Mouse (Mus musculus) kidney, adult 2 months (tissue): ENCODE data around the gene Mdh1b. TPM values are rescaled to one million over a fixed set of nuclear protein-coding genes. Genes with fewer than 3 reads are reported as not detected.

Experiments used
- DNase-seq: peaks from one replicate; pipeline ENCODE4 v3.0.0; 2021
- H3K27ac ChIP-seq: fragments of 200-500 bp; 2 replicates; pipeline ENCODE4 v1.5.1; 2012; ENCODE audit warnings: low read depth, low read length, control low read depth, inconsistent platforms; ENCODE audit not compliant: insufficient read depth
- H3K27me3 ChIP-seq: fragments of 200-500 bp; replicated peaks from 2 replicates; pipeline ENCODE4 v1.6.1; 2012; ENCODE audit warnings: mild to moderate bottlenecking, moderate library complexity, low read length, inconsistent platforms; ENCODE audit not compliant: control insufficient read depth, insufficient read depth
- H3K36me3 ChIP-seq: fragments of 200-500 bp; 2 replicates; pipeline ENCODE4 v1.6.1; 2012; ENCODE audit warnings: mild to moderate bottlenecking, moderate library complexity, low read length, inconsistent platforms; ENCODE audit not compliant: control insufficient read depth, insufficient read depth
- H3K4me1 ChIP-seq: fragments of 200-500 bp; 2 replicates; pipeline ENCODE4 v1.6.1; 2011; ENCODE audit warnings: low read length; ENCODE audit not compliant: control insufficient read depth, insufficient read depth
- H3K4me3 ChIP-seq: fragments of 200-500 bp; 2 replicates; pipeline ENCODE4 v1.5.1; 2011; ENCODE audit warnings: mild to moderate bottlenecking, low read depth, low read length, control low read depth; ENCODE audit not compliant: insufficient read depth
- CTCF ChIP-seq: fragments of 200-500 bp; conservative IDR thresholded peaks from 2 replicates; pipeline ENCODE4 v1.5.1; 2011; ENCODE audit warnings: low read depth, mild to moderate bottlenecking, control low read depth, low read length, moderate library complexity, mixed read lengths; ENCODE audit not compliant: insufficient read depth, insufficient read length
- POLR2A ChIP-seq: fragments of 200-500 bp; IDR thresholded peaks from one replicate; pipeline ENCODE4 v1.6.1; 2011; ENCODE audit warnings: low read depth, low read length, control low read depth
- WGBS: fragments of 180-500 bp; shearing (Covaris S2); methylation state at CpG from one replicate; pipeline ENCODE4 v1.1.7; 2018; 5-methylcytosine and 5-hydroxymethylcytosine counted together
- polyA plus RNA-seq: library from polyadenylated mRNA; depleted of rRNA; stranded (reverse); fragments of >200 nt; gene quantifications from 2 replicates; pipeline ENCODE4 v1.2.3, GENCODE M21; 2012; rRNA removed

Mdh1b gene
- polyA plus RNA-seq, 1 experiment = 0.19 TPM

GRCm38 (mm10) chr1:63659591-63659990 lies 70.5 kb downstream of the Mdh1b start:
- no peaks in the 10 kb centered on the region for H3K4me1 ChIP-seq
- no peaks in the 10 kb centered on the region for H3K36me3 ChIP-seq
- DNase-seq = peak; percentile 49
- peak; percentile 74 for TF ChIP-seq CTCF
- no peak for TF ChIP-seq POLR2A
- no peak overlapping the region for H3K27ac ChIP-seq
- peaks cover 2% of the 10 kb centered on the region; the same call in 1 of the 2 replicates for H3K27me3 ChIP-seq
- H3K4me3 ChIP-seq = no peak overlapping the region
- under 1% methylated on average over 7 of the region's 7 CpGs for WGBS

GRCm38 (mm10) chr1:63658016-63658415 lies 72.1 kb downstream of the Mdh1b start:
- no peak overlapping the region for H3K27ac ChIP-seq
- H3K4me1 ChIP-seq = no peaks in the 10 kb centered on the region
- 7% methylated on average over 6 of the region's 6 CpGs for WGBS
- no peak overlapping the region for H3K4me3 ChIP-seq
- no peak for TF ChIP-seq POLR2A
- TF ChIP-seq CTCF = peak; percentile 36
- H3K36me3 ChIP-seq = no peaks in the 10 kb centered on the region
- DNase-seq = peak; percentile 45
- H3K27me3 ChIP-seq = peaks cover 2% of the 10 kb centered on the region; the same call in 1 of the 2 replicates

Other genes with a start within 250 kb of the Mdh1b start
- not detected in 2 replicates for gene Gm39653, start 114.3 kb downstream of the Mdh1b start, polyA plus RNA-seq
- not detected in 2 replicates for gene Dytn, start 43.4 kb downstream of the Mdh1b start, polyA plus RNA-seq
- 5.5 and 7.2 TPM in 2 replicates for gene Fastkd2, start 296 bp upstream of the Mdh1b start, polyA plus RNA-seq
- gene 4933402D24Rik, start 38.9 kb upstream of the Mdh1b start, polyA plus RNA-seq = not detected in 2 replicates